Mouse (Mus musculus): ENCODE measurements around the gene Uqcc1.
"Not testable (repeated sequence)": the region's sequence is repeated elsewhere in the genome, so short reads cannot be mapped to it uniquely, and the experiment has no call there.

The Uqcc1 gene

DNA sequence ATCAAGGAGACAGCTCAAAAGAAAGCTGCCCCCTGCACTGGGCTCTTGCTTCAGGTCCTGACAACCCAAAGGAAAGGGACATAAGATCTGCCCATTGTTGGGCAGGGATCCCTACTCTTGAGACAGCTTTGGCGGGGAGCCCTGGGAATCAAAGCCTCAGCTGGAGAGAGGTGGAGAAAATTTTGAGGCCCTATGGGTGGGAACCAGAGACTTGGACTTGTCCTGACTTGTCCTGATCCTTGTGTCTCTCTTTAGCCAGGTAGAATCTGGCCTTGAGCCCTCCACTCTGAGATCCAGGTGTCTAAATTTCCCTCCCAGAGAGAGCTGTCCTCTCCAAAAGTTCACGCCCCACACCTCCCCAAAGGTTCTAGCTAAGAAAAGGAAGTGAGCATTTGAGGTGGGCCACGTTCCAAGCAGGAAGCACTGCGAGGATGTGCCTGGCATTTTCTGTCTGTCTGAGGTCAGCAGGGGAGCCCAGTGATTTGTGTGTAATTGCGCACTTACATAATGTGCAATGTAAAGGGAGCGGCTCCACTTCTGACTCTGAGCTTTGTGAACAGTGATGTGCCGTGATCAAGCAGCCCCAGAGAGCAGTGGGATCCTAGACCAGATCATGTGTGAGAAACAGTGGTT is 9.9 kb upstream of the Uqcc1 start:
- no peak for DNase-seq (ENCODE audit: low read depth, low spot score)

DNA sequence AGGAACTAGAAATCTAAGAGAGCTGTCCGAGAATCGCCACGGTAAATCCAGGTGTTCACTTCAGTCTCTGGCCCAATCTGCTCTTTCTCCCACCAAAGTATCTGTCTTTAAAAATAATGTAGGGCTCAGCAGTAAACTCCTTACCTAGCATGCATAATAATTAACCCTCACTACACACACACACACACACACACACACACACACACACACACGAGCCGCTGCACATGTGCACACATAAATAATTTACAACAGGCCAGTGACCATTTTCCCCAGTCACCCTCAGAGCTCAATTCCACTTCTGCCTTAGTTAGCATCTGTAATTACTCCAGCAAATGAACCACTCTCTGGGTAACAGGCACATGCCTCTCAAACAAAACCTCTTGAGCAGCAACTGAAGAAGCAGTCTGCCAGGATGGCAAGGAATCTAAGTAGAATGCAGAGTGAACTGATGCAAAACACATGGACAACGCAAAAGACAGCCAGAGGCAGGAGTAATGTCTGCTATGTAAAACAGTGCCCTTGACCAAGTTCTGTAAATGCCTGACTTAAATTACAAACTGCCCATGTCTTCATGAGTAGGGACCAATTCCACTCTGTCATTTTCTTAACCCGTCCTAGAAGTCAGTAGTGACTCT is 1.3 kb downstream of the Uqcc1 start:
- DNase-seq (ENCODE audit: low read depth, low spot score) = peak; percentile 26

DNA sequence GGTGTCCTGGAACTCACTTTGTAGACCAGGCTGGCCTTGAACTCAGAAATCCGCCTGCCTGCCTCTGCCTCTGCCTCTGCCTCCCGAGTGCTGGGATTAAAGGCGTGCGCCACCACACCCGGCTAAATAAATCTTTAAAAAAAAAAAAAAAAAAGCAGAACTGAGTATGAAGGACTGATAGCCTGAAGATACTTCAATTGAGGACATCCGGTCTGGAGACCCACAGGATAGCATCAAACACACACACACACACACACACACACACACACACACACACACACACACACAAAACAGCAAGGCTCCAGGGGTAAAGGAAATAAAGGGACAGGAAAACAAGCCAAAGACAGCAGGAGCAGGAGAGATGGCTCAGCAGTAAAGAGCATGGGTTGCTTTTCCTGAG is 4.9 kb downstream of the Uqcc1 start:
- DNase-seq (ENCODE audit: low read depth, low spot score) = not testable (repeated sequence)

DNA sequence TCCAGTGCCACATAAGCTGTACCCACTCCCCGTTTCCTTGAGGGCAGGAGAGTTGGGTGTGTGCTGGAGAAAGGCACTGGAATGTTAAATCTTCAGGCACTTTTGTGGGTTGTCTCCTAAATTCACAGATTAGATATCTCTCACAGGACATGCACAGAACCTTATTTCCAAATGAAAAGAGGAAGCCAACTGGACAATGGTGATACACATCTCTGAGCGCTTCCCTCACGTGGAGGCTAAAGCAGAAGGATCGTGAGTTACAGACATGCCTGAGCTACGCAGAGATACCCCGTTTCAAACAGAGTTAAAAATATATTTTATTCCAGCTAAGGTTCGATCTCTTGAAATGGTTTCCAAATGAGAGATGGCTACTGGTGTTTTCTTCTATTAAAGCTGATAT is 7.0 kb downstream of the Uqcc1 start:
- DNase-seq (ENCODE audit: low read depth, low spot score) = no peak

DNA sequence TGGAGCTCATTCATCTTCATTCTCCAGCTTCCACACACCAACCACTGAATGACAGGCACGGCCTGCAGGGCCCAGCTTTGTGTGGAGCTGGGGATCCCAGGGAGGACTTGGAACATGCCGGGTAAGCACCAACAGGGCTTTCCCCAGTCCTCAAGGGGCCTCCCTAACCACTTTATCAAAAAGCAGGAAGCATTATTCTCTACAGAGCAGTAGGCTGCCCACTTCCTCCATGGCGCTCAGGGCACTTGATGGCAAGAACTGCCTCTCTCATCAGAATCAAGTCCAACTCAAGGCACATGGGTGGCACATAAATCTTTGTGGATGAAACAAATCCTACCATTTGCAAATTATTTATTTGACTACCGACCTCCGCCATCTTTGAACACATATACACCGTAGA is 15.4 kb downstream of the Uqcc1 start:
- no peak for DNase-seq (ENCODE audit: low read depth, low spot score)

DNA sequence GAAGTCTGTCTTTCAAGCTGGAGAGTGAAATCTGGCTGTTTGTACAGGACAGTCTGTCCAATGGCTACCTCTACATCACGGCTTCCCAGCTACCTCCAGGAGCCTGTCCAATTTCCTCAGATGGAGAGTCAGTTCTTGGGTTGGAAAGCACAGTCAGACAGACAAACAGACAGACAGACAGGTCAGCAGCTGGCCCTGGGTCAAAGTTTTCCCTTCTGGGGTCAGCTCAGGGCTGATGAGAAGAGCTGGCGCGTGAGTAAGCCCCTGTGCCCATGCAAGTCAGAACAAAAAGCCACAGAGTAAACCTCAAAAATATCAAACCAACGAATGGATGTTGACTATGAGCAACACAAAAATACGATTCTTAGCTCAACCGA is 26.5 kb downstream of the Uqcc1 start:
- no peak for DNase-seq (ENCODE audit: low read depth, low spot score)

DNA sequence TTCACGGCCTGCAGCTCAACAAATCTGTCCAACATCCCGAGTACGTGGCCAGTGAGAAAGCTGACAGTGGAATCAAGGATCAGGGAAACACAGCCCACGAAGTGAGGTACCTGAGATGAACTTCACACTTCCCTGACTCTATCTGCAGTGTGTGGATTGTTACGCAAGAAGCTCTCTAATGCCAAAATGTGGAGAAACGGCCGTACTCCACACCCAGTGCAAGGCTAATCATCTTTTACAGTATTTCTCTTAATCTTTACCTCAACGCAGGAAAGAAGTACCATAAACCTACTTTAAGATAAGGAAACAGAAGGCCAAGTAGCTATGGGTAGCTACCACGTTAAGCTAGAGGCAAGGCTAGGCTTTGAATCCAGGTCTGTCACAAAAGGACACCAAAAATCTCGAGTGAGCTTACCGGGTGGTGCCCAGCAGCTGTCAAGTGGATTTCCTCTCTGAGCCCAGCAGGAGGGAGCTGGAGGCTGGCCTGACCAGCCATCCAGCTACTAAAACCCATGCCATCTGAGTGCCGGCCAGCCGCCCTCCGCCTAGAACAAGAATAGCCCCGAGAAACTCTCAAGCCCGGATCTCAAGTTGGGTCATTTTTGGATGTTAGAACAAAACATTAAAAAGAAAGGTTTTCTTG is 27.0 kb downstream of the Uqcc1 start:
- peak; percentile 63 for DNase-seq (ENCODE audit: low read depth, low spot score)

DNA sequence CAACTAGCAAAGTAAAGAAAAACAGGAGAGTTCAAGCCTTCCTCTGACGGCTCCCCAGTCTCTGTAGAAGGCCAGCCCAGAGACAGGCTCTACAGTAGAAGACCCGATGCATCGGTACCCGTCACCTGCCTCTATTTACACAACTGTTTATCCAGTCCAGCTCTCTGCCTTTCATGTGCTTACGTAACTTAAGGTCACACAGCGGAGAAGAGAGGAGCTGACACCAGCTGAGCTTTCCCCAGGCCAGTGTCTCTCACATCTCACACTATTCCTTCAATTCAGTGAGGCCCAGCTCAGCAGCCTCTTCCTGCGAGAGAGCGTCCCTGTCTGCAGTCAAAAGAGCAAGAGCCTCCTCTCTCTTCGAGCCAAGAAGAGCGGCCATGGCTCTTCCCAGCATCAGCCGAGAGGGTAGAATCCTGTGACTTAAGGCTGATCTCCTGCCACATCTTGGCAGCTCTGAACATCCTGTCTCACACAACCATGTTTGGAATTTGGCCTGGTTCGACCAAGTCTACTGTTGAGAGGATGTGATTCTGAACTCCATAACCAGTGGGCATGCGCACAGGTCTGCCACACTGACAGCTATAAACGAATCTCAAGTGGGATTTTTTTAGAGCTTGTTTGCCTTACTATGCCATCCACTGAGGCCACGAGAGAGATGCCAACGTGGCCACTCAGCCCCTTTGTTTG is 34.9 kb downstream of the Uqcc1 start:
- DNase-seq (ENCODE audit: low read depth, low spot score) = no peak

DNA sequence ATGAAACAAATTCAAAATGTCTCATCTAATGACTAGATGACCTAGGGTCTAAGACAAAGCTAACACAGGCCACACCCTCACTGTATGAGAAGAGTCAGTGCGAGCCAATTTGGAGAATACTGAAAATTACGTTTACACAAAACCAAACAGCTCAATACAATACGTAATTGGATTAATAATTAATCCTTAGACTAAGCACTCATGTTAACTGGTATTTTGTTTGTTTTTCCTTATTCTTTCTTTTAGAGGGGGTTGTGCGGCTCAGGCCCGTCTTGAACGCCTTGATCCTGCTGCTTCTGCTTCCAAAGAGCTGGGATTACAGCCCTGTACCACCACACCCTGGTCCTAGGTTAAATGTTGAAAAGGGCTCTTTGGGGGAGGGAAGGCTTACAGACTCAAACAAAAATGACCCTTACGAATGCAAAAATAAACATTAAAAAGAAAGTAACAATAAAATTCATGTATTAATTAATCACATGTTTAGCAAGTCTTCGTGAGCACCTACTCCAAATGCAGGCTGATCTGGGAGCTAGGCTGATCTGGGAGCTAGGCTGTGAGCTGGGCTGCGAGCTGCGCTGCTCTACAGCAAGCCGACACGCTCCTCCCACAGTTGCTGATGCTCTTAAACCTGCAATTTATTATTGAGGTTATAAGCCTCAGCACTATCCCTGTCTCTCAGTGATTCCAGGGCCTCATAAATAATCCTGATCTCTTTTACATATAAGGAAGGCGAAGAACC is 35.6 kb downstream of the Uqcc1 start:
- DNase-seq (ENCODE audit: low read depth, low spot score) = no peak

DNA sequence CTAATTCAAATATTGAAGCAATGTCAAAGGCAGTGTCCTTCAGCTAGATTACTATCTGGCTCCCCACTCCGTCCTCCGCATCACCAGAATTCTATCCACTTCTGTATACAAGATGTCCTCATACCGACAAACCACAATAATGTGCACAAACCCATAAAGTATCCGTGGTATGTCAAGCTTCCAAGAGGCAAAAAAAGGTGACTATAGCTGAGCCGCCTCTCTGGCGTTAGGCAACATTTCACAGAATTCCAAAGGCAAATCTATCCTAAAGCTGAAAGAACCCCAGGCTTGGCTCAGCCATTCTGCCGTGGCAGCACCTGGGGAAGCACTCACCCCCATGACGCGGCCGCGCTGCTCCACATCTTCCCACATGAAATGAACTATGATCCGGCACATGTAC is 43.3 kb downstream of the Uqcc1 start:
- DNase-seq (ENCODE audit: low read depth, low spot score) = no peak

DNA sequence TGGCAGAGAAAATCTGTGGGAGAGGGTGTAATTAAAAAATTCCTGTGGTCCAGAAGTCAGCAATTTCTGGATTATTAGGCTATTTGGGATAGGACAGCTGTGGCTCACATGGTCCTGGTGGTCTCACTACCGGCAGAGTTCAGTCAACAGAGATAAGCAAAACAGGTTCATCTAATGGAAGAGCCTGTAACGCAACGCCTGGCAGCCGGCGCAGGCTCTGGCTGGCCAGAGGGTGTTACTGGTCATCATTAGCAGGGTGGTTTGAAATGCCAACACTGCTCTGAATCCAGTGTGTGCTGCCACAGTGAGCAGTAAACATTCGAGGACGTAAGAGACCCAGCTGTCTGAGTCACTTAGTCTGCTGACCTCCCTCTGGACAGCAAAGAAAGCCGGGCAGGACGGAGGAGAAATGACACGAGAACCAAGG is 44.8 kb downstream of the Uqcc1 start:
- no peak for DNase-seq (ENCODE audit: low read depth, low spot score)

DNA sequence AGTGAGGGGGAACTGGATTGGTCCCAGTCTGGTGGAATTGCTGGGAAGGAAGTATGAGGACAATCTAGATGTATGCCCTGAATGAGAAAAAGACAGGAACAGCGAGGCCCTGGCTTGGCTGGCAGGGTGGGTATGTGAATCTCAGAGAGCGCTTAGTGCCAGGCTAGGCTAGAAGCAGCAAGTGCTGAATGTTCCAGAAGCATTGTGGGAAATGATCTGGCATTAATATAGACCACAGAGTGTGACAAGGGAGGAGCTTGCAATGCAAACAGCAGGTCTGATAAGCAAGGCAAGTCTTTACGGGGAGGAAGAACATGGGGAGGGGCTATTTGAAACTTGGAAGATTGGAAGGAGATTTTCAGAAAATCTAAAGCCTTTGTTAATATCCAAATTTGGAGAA is 48.0 kb downstream of the Uqcc1 start:
- no peak for DNase-seq (ENCODE audit: low read depth, low spot score)

DNA sequence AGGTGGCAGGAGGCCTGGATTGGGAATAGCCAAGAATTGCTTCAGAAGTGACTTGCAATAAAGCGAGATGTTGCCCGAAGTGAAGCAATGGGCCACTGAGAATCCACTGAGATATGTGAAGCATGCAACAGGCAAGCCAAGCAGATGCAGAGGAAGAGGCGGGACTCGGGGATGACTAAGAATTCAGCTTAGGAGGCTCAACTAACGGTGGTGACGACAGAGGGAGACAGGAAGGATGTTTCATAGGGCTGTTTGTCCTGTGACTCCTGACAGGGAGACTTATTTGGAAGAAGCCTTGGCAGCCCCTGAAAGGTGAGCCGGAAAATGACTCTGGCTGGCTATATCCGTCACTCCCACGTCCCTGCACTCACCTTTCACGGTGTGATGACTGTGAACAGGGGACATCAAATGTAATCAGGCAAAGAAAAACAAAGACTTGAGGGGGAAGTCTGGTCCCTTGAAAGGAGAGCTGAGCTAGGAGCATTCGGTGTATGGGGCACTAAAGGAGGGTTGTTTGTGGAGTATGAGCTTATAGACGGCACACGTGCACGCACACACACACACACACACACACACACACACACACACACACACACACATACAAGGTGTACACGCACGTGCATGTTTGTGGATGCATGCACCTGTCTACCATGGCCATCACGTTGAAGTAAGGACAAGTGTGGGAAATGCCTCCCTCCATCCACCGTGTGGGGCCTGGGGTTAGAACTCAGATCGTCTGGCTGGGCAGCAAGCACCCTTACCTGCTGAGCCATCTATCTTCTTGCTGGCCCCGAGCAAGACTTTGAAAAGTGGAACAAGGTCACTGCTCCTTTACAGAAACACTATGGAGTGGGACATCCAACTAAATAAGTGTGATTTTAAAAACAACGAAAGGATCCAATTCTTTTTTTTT is 50.9 kb downstream of the Uqcc1 start:
- peak; percentile 54 for DNase-seq (ENCODE audit: low read depth, low spot score)

DNA sequence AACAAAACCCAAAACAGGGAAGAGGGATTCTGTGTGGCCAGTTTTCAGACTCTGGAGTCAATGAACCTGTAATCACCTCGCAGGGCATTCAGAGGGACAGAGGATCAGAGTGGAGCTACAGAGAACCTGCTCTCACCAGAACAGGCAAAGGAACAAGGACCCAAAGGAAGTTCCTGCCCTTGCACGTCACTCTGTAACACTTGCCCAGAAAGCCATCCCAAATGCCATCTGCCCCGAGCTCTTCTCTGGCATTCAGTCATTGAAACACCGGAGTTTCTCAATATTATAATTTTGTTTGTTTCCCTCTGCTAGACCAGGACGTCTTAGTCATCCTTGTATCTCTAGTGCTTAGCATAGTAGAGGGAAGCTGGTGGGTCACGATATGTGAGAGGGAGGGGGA is 56.5 kb downstream of the Uqcc1 start:
- DNase-seq (ENCODE audit: low read depth, low spot score) = peak; percentile 38

DNA sequence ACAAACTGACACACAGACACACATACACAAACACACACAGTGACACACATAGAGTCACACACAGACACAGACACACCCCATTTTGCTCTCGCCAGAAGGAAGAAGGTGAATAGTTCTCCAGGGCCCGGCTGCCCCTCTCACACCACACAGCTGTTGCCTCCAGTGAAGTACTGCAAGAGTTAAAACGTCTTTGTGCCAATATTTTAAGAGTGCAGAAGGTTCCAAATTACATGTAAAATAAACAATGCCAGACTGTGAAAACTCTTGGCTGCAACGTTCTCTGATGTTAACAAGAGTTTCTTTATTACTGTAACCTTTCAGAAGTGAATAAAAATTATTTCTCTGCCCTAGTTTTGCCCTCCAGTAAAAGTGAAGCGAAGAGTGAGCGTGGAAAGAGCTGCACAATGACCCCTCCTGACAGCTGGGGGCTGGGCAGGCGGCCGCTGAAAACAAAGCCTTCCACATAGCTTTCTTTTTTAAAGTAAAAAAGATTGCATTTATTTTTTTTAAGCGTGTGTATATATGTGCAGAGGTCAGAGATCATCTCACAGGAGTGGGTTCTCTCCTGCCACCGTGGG is 57.1 kb downstream of the Uqcc1 start:
- no peak for DNase-seq (ENCODE audit: low read depth, low spot score)

DNA sequence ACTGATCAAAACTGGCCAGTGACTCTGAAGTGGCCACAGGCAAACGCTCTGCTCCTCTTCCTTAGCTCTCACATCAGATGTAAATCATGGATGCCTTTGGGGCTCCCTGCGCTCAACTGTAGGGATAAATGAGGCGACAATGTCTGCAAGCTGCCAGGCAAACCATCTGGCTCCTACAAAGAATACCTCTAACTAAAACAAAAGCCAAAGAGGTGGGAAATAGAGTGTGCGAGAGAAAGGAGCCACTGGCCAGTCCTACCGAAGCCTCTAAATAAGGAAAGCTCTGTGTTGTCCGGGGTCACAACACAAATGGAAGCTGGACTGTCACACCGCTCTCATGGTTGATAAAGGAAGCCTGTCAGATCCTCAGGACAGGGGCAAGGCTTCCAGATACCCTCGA is 57.6 kb downstream of the Uqcc1 start:
- peak; percentile 71 for DNase-seq (ENCODE audit: low read depth, low spot score)

DNA sequence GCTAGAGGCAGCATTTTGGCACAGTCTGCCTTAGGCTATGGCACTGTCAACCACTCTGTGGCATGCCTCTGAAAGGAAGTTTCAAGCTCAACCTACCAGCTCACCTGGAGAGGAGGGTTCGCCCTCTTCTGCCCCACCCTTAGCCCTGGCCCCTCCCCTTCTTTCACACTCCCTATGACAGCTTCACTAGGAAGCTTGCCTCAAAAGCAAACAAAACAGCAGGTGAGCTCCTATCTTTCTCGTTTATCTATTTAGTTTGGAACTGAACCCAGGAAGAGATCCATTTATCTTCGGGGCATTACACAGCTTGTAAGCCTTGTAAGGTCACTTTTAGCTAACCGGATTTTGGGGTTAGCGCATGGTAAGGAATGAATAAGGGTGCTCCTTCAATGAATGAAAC is 60.3 kb downstream of the Uqcc1 start:
- no peak for DNase-seq (ENCODE audit: low read depth, low spot score)

DNA sequence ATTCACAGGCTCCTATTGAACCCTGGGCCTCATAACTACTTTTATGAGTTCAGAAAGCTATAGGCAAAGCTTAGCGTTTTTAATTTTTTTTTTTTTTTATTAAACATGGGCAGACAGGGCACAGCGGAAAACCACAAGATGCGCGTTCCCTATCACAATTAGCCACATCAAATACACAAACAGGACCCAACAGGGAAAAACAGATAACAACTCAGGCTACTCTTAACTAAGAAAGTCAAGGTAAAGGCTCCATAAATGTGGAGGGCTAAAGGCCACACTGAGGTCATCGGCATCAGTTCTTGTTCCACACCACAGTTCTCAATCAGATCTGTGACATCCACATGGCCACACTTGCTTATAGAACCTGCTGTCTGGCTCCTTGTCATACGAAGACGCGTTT is 61.8 kb downstream of the Uqcc1 start:
- DNase-seq (ENCODE audit: low read depth, low spot score) = no peak

DNA sequence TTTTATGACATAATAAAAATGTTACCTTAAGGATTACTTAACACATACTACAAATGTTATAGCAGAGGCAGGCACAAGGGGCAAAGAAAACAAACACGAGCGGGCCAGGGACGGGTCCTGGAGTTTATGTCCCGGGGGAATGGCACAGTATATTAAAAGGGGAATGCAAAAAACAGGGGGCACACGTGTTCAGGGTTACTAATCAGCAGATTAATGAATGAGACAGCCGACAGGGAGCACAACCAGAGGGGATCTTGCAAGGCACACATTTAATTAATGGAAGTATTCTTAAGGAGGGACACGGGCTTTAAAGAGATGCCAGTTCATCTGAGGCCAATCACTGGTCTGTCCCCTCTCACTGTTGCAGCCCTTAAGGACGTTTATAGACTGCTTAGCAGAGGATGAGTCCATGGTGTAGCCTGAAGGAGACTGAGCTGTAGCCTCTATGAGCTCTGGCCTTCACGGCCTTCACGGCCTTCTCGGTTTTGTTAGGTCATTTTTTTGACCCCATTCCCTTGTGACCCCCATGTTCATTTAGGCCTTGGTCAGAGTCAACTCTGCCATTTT is 66.7 kb downstream of the Uqcc1 start:
- no peak for DNase-seq (ENCODE audit: low read depth, low spot score)

DNA sequence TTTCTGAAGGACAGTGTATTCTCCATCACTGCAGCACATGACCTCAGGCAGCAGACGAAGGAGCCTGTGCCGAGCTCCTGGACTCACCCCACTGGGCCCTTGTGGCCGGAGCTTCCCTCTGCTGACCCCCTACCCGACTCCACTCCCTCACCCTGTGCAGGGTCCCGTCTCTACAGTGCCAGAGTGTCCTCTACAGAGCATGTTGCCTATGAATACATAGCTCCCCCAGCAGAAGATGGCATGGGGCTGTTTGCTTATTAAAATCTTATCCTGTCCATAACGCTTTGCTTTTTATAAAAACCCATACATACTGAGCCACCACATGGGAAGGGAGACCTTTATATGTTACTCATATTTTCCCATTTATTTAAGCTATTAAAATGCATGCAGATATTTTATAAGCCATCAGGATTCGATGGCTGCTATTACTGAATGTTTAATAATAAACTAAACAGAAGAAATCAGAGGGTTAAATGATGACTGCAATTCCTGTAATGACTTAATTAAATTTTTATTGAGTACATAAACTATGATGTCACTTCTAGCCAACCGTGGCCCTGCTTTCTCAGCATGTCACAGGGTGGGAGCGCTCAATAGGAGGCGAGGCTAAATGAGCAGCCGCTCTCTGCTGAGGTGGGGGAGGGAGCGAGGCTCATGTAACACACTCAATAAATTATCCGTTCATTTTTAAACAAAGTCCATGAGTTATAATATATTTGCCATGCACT is 67.4 kb downstream of the Uqcc1 start:
- peak; percentile 47 for DNase-seq (ENCODE audit: low read depth, low spot score)
